Mouse (Mus musculus) left cerebral cortex, adult 11 months (tissue): ENCODE measurements around the gene Zdhhc1.
A peak's percentile ranks its signal among the peaks of the same experiment; 100 is the strongest.

Source experiments
- DNase-seq: peaks from one replicate; pipeline ENCODE4 v3.0.0; 2022; ENCODE audit warnings: low spot score

The Zdhhc1 gene

DNA sequence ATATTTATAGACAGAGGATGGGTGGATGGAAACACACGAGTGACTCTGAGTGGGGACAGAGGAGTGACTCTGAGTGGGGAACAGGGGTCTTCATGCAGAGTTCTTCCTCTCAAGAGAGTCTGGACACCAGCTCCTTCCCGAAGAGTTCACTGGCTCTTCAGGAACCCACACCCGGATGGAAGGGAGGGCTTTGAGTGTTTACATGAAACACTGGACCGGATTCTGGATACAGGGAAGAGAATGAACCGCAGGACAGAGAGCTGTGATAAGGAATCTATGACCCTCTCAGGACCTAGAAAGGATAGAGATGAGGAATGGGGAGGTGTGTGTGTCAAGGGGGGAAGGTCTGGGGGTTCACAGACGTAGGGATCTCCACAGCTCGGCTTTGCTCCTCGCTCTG, 20.6 kb upstream of the Zdhhc1 start:
- DNase-seq = no peak

GRCm38 (mm10) chr8:105516018-105516645, 19.4 kb upstream of the Zdhhc1 start:
- DNase-seq = peak; percentile 62

DNA sequence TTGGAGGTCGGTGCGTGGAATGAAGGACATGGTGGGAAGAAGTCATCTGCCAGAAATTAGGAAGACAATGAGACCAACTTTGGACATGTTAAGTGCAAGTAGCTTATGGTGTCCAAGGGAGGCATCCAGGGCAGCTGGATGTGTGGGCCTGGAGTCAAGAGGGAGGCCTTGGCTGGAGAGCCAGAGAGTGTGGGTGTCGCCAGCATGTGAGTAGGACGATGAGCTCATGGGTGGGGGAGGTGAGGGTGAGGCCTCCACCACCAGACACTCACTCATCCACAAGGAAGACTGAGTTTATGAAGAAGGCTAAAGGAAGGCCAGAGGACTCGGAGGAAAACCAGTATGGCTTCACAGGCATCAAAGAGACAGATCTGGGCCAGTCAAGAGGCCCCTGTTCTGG, 18.0 kb upstream of the Zdhhc1 start:
- no peak for DNase-seq

DNA sequence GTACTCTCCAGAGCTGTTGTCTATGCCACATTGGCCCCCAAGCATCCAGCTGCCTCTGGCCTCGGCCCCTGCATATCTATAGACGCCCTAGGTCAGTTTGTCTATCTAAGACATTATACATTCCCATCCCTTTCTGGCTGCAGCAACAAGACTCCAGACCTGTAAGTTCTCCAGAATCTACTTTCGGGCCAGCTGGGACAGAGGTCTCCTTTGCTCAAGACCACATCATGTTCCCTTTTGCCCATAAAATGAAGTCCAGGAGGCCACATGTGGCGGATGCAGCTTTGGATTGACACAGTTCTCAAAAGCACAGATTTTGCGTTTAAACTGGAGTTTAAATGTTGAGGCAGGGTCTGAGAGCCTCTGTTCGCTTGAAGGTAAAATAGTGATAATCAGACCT, 17.5 kb upstream of the Zdhhc1 start:
- DNase-seq = no peak

- DNase-seq = no peak
Observed at GRCm38 (mm10) chr8:105509997-105510735, 13.5 kb upstream of the Zdhhc1 start.

GRCm38 (mm10) chr8:105508758-105509157, 12.1 kb upstream of the Zdhhc1 start:
- DNase-seq = no peak

- DNase-seq = no peak
Observed at GRCm38 (mm10) chr8:105506977-105507376, 10.3 kb upstream of the Zdhhc1 start.

GRCm38 (mm10) chr8:105504617-105505016, 7.9 kb upstream of the Zdhhc1 start:
- no peak for DNase-seq

DNA sequence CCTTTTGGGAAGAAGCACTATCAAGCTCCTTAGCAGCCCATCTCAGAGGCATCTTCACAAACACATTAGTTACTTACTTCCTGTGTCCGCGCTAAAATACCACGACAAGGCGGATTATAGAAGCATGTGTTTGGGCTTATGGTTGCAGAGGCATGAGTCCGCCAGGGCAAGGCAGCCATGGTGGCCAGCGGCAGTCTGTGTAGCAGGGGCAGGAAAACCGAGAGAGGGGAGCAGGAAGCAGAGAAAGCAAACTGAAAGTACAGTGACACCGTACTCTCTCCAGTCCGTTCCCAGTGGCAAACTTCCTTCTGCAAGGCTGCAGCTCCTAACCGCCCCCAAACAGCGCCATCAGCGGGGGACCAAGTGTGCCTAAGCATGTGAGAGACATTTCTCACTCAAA, 3.1 kb upstream of the Zdhhc1 start:
- DNase-seq = no peak

DNA sequence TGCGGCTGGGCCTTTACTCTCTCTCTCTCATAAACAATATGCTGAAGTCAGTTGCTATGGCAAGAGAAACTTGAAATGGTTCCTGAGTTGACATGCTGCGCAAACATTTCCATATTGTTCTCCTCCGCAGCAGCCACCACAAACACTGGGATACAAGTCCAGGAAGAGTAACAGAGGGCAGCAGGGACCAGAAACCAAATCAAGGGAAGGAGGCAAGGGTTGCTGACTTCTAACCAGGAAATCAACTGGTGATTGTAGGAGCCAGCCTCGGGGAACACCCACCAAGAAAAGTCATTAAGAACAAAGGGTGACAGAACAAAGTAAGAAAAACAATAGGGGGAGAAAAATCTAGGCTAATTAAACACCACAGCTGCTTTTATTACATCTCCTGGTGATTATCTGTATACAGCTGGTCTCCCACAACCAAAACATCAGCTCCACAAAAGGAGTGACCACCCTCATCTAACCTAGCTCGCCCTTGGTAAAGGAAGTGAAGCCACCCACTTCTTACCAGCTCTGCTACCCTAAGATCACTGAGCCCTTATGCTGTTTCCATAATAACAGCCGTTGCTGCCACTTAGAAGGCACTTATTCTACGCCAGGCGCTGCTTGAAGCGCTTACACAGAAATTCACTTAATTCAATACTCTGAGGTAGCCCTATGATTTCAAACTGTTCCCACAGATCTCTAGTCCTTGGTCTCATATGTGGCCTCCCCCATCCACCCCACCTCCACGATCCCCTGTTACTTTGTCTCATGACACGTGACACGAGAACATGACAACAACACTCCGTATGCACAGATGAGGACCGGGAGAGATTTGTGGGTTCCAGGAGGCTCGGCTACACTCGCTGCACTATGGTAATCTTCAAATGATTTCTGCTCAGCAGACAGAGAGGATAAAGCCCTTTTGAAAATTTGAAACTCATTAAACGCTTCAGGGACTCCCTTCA, 1.1 kb downstream of the Zdhhc1 start:
- no peak for DNase-seq

GRCm38 (mm10) chr8:105494566-105494965, 2.1 kb downstream of the Zdhhc1 start:
- DNase-seq = no peak

DNA sequence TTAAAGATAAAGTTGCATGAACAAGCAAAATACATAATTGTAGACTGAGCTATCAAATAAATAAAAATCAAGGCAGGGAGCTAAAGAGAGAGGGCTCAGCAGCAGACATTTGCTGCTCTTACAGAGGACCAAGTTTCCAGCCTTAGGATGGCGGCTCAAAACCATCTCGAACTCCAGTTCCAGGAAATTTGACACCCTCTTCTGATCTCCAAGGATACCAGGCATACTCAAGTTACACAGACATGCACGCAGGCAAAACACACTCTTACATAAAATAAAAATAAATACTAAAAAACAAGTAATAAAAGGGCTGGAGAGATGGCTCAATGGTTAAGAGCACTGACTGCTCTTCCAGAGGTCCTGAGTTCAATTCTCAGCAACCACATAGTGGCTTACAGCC, 3.2 kb downstream of the Zdhhc1 start:
- no peak for DNase-seq

DNA sequence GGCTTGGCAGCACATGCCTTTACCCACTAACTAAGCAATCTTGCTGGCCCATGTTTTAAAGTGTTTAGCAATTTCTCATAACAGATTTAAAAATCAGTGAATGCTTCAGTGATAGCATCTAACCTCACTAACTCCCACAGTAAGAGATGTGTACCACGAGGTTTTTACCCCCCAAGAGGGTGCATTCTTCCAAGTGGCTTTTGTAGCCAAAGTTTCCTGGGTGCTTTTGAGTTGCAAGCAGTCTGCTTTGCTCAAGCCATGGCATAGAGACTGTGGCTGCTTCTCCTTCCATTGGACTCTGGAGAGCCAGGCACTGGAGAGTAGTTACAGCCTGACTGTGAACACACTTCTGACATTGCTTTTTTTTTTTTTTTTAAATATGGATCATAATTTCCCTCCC, 7.4 kb downstream of the Zdhhc1 start:
- DNase-seq = no peak

- no peak for DNase-seq
Observed at GRCm38 (mm10) chr8:105488082-105488481, 8.6 kb downstream of the Zdhhc1 start.

DNA sequence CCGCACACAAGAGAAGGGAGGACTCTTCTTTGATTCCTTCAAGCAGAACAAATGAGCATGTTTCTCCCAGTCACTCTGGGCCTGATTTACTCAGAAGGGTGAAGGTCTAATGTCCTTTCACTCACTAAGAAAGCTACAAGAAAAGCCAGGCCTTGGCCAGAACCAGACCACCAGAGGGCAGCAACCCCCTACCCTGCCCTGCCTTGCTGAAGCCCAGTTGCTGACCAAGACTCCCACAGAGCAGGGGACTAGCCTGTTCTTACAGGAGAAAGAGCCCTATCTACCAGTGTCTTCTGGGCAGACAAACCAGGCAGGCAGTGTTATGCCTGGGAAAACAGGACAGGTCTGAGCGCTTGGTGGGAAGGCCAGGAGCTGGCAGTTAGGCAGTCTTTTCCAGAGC, 12.3 kb downstream of the Zdhhc1 start:
- DNase-seq = no peak

GRCm38 (mm10) chr8:105484030-105484368, 12.7 kb downstream of the Zdhhc1 start:
- DNase-seq = no peak

- no peak for DNase-seq
Observed at GRCm38 (mm10) chr8:105483212-105484029, 13.3 kb downstream of the Zdhhc1 start.

DNA sequence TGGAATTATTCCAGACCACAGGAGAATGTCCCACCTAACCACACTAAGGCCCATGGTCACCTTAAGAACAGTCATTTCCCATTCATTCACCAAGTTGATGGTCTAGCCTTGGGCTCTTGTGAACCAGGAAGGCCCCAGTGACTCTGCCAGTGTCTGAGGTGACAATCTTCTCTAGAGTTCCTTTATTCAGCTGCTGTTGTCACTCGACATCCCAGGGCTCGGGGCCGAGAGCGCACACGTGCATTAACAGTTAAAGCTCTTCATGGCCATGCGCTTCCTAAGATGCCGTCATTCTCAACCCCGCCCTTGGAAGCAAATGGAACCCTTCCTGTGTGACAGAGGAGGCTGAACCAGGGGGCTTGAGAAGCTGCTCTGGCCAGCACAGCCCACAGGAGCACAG, 14.6 kb downstream of the Zdhhc1 start:
- DNase-seq = no peak

- no peak for DNase-seq
Observed at GRCm38 (mm10) chr8:105481453-105481852, 15.2 kb downstream of the Zdhhc1 start.

- DNase-seq = no peak
Observed at GRCm38 (mm10) chr8:105481013-105481412, 15.7 kb downstream of the Zdhhc1 start.

GRCm38 (mm10) chr8:105477792-105478191, 18.9 kb downstream of the Zdhhc1 start:
- no peak for DNase-seq
